ENCODE assay signal across 18 mouse cellular contexts in genomic region chr11:105323530-105323929, GRCm38 (mm10). TPM values are rescaled to one million over a fixed set of nuclear protein-coding genes. Genes with fewer than 3 reads are reported as not detected.
"Had no signal": no experiment of that assay in that cellular context is flagged by ENCODE, and none has a peak within 500 bp of the region (broad histone marks: within the 10 kb centered on the region; RNA-seq: fewer than 3 reads in every experiment).

No protein-coding gene starts in this region.

- H3K9ac ChIP-seq: limb, embryonic 13.5 days; liver, embryonic 12.5 days; liver, embryonic 15.5 days; midbrain, embryonic 12.5 days; midbrain, embryonic 15.5 days; neural tube, embryonic 13.5 days had no signal

- ATAC-seq: liver, embryonic 12.5 days; midbrain, embryonic 15.5 days had no signal

- H3K27me3 ChIP-seq: limb, embryonic 13.5 days; liver, embryonic 12.5 days; liver, embryonic 15.5 days; midbrain, embryonic 12.5 days; midbrain, embryonic 15.5 days; neural tube, embryonic 13.5 days had no signal

- H3K27ac ChIP-seq: limb, embryonic 10.5 days; limb, embryonic 13.5 days; liver, embryonic 12.5 days; liver, embryonic 15.5 days; macrophage; midbrain, embryonic 12.5 days; midbrain, embryonic 15.5 days; neural tube, embryonic 13.5 days had no signal

- H3K4me3 ChIP-seq: limb, embryonic 10.5 days; limb, embryonic 13.5 days; liver, embryonic 12.5 days; liver, embryonic 15.5 days; midbrain, embryonic 12.5 days; midbrain, embryonic 15.5 days; myocyte; neural tube, embryonic 13.5 days had no signal

- H3K4me1 ChIP-seq: limb, embryonic 13.5 days; liver, embryonic 12.5 days; liver, embryonic 15.5 days; midbrain, embryonic 12.5 days; midbrain, embryonic 15.5 days; neural tube, embryonic 13.5 days had no signal

- H3K36me3 ChIP-seq: liver, embryonic 12.5 days; liver, embryonic 15.5 days; midbrain, embryonic 15.5 days; neural tube, embryonic 13.5 days had no signal

- DNase-seq: kidney, adult 11 months; kidney, adult 9 months; kidney, postnatal 14 days; kidney, postnatal 4 days; liver; retina, postnatal 1 day; right cerebral cortex, postnatal 25 days; thymus, adult 18-20 months; thymus, postnatal 36 days had no signal

- H3K9me3 ChIP-seq: limb, embryonic 10.5 days; limb, embryonic 13.5 days; liver, embryonic 12.5 days; liver, embryonic 15.5 days; midbrain, embryonic 12.5 days; midbrain, embryonic 15.5 days; neural tube, embryonic 13.5 days had no signal

- H3K4me2 ChIP-seq: limb, embryonic 13.5 days; liver, embryonic 12.5 days; liver, embryonic 15.5 days; midbrain, embryonic 12.5 days; midbrain, embryonic 15.5 days; neural tube, embryonic 13.5 days had no signal

RNA-seq across cellular contexts. Expression of gene Mrc2, which starts 31.1 kb away (rescaled TPM):
- polyA plus RNA-seq: macrophage had no signal
